Mouse (Mus musculus) T-cell, adult 2 months (primary cell): Measurements from ENCODE around the gene 4930578G10Rik.
"Not testable (repeated sequence)": the region's sequence is repeated elsewhere in the genome, so short reads cannot be mapped to it uniquely, and the experiment has no call there.

ENCODE experiments used
- DNase-seq: peaks from one replicate; pipeline ENCODE4 v3.0.0; 2022; ENCODE audit warnings: low spot score

4930578G10Rik gene

GRCm38 (mm10) chr4:42735245-42735644 lies at the start of gene 4930578G10Rik:
Gene 4930578G10Rik, plus strand, starts transcription at chr4:42735545.
- not testable (repeated sequence) for DNase-seq

- DNase-seq = not testable (repeated sequence)
These were observed 21.1 kb downstream of the 4930578G10Rik start, which contains the start of gene Ccl19 for GRCm38 (mm10) chr4:42756477-42756876. Gene Ccl19, minus strand, starts transcription at chr4:42756577.

GRCm38 (mm10) chr4:42773893-42774292 lies 38.5 kb downstream of the 4930578G10Rik start, which contains the start of gene Ccl21a:
Gene Ccl21a, minus strand, starts transcription at chr4:42773993.
- DNase-seq = not testable (repeated sequence)

- DNase-seq = not testable (repeated sequence)
These were observed 118.4 kb downstream of the 4930578G10Rik start, which contains the start of gene Fam205a1 for GRCm38 (mm10) chr4:42853788-42854187. Gene Fam205a1, minus strand, starts transcription at chr4:42853888.

- not testable (repeated sequence) for DNase-seq
These were observed 121.3 kb downstream of the 4930578G10Rik start, which contains the start of gene Gm12394 for GRCm38 (mm10) chr4:42856671-42857070. Gene Gm12394, minus strand, starts transcription at chr4:42856771.

GRCm38 (mm10) chr4:42860483-42860882 lies 125.1 kb downstream of the 4930578G10Rik start:
- not testable (repeated sequence) for DNase-seq

- not testable (repeated sequence) for DNase-seq
These were observed 128.1 kb downstream of the 4930578G10Rik start for GRCm38 (mm10) chr4:42863487-42863886.

GRCm38 (mm10) chr4:42867390-42867789 lies 132.0 kb downstream of the 4930578G10Rik start:
- no peak for DNase-seq

- no peak for DNase-seq
These were observed 132.8 kb downstream of the 4930578G10Rik start for GRCm38 (mm10) chr4:42868193-42868592.

GRCm38 (mm10) chr4:42870748-42871147 lies 135.4 kb downstream of the 4930578G10Rik start:
- DNase-seq = no peak

GRCm38 (mm10) chr4:42872151-42872550 lies 136.8 kb downstream of the 4930578G10Rik start:
- no peak for DNase-seq

- DNase-seq = no peak
These were observed 137.5 kb downstream of the 4930578G10Rik start for GRCm38 (mm10) chr4:42872746-42873435.

GRCm38 (mm10) chr4:42874134-42874533 lies 138.8 kb downstream of the 4930578G10Rik start, which contains the start of gene Fam205c:
Gene Fam205c, minus strand, starts transcription at chr4:42874234.
- no peak for DNase-seq

GRCm38 (mm10) chr4:42876586-42877291 lies 141.4 kb downstream of the 4930578G10Rik start:
- DNase-seq = peak; percentile 32

GRCm38 (mm10) chr4:42877657-42878056 lies 142.3 kb downstream of the 4930578G10Rik start:
- no peak for DNase-seq

GRCm38 (mm10) chr4:42879829-42880676 lies 144.7 kb downstream of the 4930578G10Rik start:
- no peak for DNase-seq

- DNase-seq = no peak
These were observed 145.3 kb downstream of the 4930578G10Rik start for GRCm38 (mm10) chr4:42880677-42880948.

GRCm38 (mm10) chr4:42886926-42887325 lies 151.6 kb downstream of the 4930578G10Rik start:
- no peak for DNase-seq

- no peak for DNase-seq
These were observed 153.5 kb downstream of the 4930578G10Rik start for GRCm38 (mm10) chr4:42888806-42889205.

- DNase-seq = no peak
These were observed 155.8 kb downstream of the 4930578G10Rik start for GRCm38 (mm10) chr4:42891176-42891575.

GRCm38 (mm10) chr4:42895118-42895517 lies 159.8 kb downstream of the 4930578G10Rik start:
- DNase-seq = no peak
